Mouse (Mus musculus) mature B cell (primary cell): ENCODE data around the gene Prdm9.

ENCODE experiments used
- in situ Hi-C: fragments of 300-500 bp; cut with MboI; formaldehyde crosslinking; loops from 2 replicates; pipeline ENCODE4 v1.14.3; 2019

Gene Prdm9

DNA sequence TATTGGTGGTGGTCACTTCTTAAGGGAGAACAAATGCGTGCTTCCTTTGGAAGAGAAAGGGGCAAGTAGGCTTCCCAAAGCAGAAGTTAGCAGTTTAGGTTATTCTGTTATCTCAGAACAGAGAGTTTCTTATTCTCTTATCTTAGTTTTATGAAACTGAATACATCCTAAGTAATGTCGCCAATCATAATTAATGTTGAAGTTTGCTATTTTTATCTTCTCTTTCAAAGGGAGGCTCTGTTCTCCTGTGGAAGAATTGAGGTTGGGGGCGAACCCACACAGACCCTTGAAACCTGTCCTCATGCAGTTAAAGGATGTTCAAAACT, 36.4 kb downstream of the Prdm9 start:
- in situ Hi-C loops = no loop called here

DNA sequence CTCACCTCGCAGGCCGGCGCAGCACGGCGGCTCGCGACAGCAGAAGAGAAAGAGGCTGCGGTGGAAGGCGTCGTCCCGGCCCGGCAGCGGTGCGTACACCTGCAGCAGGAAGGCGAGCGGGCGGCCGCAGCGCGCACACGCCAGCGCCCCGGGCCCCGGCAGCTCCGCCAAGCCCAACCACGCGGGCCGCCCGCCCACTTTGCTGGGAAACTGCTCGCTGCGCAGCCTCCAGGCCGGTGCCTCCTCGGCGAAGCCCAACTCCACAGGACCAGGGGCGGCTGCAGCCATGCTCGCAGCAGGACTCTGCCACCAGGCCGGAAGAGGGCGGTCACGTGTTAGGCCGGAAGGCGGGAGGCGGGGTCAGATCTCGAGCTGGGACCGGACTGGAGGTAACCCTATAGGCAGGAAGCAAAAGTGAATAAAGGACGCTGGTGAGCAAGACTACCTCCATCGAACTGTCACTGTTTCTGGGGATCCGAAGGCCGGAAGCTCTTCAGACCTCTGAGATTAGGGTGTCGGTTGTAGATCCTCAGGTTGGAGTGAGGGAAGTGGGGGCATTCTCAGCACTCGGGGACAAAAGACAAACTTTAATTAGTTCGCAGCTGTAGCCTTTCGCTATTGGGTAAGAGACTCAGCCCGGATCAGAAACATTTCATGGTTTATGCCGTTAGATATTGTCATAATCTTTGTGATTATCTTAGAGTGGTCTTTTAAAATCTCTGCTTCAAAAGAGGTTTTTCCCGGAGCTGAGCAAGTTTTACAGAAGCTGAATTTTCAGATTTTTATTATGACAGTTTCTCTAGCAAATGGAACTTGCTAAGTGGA, 37.0 kb downstream of the Prdm9 start, which contains the start of gene Pdcd2:
Gene Pdcd2, minus strand, starts transcription at position 316 of the 825 bp plus-strand sequence.
- in situ Hi-C loops = no loop called here

GRCm38 (mm10) chr17:15526304-15526703, 37.9 kb downstream of the Prdm9 start:
- in situ Hi-C loops = no loop called here

- in situ Hi-C loops = no loop called here
Observed at GRCm38 (mm10) chr17:15518766-15519165, 45.4 kb downstream of the Prdm9 start.

DNA sequence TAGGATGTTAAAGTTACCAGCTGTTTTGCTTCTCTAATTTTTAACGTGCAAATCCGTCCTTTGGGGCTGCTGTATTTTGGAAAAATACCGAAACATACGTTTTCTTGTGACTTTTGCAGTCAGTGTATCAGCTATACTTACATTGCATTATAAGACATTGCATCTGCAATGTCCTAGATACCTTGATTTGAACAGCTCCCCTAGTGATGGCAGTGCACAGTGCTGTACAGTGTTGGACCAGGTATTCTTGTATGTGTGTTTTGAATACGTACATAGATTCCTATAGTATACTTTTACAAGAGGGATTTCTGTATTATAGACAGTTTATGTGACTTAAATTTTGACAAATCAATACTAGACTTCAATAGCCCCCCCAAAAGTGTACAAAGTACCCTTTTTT, 46.0 kb downstream of the Prdm9 start:
- in situ Hi-C loops = no loop called here

DNA sequence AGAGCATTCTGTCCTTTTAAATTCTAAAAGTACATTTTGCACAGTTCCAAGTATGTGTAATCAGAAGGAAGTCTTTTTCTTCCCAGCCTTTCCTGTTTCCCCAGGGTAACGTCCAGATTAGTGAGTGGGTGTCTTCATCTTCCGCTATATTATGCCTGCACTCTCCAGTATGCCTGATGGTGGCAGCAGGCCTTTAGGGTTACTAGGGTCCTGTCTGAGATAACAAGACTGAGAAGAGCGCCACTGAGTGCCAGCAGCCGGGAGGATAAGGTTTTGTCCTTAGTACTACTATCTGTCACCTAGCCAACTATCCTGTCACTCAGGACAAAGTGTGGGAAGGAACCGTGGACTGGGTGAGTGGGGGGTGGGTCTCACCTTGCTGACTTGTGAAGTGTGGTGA, 46.4 kb downstream of the Prdm9 start:
- in situ Hi-C loops = no loop called here

DNA sequence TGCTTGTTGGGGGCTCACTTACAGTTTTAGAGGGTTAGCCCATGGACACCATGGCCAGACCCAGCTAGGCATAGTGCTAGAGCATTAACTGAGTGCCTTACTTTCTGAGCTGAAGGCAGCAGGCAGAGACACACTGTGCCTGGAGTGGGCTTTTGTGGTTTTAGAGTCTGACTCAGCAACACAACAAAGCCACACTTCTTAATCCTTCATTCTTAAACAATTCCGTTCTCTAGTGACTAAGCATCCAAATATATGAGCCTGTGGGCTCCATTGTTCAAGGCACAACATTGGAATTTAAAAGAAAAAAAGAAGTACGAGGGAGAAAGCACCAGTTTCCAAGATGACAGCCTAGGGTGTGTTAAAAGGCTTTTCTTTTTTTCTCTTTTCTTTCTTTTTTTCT, 53.5 kb downstream of the Prdm9 start:
- in situ Hi-C loops = no loop called here

DNA sequence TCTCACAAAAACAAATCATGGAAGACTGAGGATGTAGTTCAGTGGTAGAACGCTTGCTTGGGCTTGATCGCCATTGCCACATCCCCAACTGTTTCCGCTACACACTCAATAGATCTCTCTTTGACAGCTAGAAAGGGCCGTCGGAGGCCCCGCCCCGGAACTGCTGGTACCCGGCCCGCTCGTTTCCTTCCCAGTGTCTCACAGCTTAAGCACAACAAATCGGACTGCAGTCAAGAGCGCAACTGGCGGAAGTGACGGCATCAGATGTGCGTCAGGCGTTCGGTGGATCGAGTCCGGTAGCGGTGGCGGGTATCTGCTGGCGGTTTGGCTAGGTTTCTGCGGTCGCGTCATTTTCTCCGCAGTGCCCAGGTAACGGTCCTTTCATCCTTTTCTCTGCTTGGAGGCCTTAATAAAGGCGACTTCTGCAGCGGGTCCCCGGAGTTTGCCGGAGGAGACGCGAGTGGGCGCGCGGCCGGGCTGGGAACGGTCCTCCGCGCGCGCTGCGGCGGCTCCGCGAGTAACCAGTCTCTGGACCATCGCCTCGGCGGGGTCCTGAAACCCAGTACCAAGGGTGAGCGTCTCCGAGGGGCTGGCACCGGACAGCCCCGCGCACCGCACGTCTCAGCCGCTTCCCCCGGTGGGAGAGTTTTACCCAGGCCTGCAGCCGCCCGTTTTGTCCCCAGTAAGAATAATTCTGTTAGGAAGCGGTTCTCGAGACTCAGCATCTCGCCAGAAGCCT, 64.3 kb downstream of the Prdm9 start, which contains the start of the genes Psmb1 and Tbp:
Gene Psmb1, minus strand, starts transcription at position 96 of the 739 bp plus-strand sequence.
Gene Tbp, plus strand, starts transcription at position 233 of the 739 bp plus-strand sequence.
- in situ Hi-C loops = loop anchor here (25.0 kb wide), 1 partner anchor 563 kb away; the partner anchor contains the start of genes 1600012H06Rik and Wdr27

- in situ Hi-C loops = loop anchor here (25.0 kb wide), 1 partner anchor 561 kb away; the partner anchor contains the start of genes 1600012H06Rik and Wdr27
Observed at GRCm38 (mm10) chr17:15498753-15499113, 65.4 kb downstream of the Prdm9 start.

GRCm38 (mm10) chr17:15497882-15498752, 66.0 kb downstream of the Prdm9 start:
- in situ Hi-C loops = loop anchor here (25.0 kb wide), 1 partner anchor 561 kb away; the partner anchor contains the start of genes 1600012H06Rik and Wdr27
